Mouse (Mus musculus) gastrocnemius, adult 18-20 months (tissue): ENCODE data around the gene 4930558K02Rik. TPM values are rescaled to one million over a fixed set of nuclear protein-coding genes. Genes with fewer than 3 reads are reported as not detected.

Experiments
- DNase-seq: peaks from one replicate; pipeline ENCODE4 v3.0.0; 2021; ENCODE audit warnings: low spot score
- total RNA-seq, 2 experiments: library from RNA; stranded (reverse); gene quantifications; 2 replicates each; pipeline ENCODE4 v1.2.3; 2021

The 4930558K02Rik gene
- total RNA-seq, 2 experiments from 2014 or later: not detected

DNA sequence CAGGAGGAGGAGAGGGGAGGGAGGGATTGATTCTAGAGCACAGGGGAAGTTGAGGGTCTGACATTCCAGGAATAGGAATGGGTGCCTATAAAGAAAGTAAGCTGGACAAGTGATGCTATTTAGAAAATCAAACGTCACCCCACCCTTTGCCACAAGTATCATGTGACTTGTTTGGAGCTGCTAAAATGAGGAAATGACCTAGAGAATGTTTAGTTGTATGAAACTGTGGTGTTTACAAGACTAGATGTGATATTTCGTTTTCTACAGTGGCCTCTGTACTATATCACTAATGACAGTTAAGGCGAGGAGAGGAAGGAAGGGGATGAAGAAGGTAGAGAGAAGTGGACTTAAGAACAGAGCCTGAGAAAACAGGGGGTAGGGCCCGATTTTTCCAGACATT, 19.3 kb upstream of the 4930558K02Rik start:
- no peak for DNase-seq

- no peak for DNase-seq
These were observed 13.0 kb upstream of the 4930558K02Rik start for GRCm38 (mm10) chr1:161992389-161992788.

DNA sequence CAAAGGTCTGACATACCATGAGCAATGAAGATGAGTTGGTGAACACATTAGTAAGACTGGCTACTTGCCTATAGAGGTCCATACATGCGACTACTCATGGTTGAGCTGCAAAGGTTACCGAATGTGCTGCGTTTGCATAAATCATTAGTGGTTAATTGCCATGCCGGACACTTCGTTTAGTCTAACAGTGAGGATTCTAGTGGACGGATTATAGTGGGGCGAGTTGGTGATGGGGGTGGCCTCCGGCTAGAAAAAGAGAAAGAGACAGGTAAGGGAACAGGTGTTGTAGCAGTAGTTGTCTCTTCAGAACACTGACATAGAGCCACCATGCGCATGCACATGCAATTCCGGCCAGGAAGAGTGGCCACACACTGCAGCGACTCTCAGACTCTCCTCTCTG, 12.4 kb upstream of the 4930558K02Rik start:
- no peak for DNase-seq

DNA sequence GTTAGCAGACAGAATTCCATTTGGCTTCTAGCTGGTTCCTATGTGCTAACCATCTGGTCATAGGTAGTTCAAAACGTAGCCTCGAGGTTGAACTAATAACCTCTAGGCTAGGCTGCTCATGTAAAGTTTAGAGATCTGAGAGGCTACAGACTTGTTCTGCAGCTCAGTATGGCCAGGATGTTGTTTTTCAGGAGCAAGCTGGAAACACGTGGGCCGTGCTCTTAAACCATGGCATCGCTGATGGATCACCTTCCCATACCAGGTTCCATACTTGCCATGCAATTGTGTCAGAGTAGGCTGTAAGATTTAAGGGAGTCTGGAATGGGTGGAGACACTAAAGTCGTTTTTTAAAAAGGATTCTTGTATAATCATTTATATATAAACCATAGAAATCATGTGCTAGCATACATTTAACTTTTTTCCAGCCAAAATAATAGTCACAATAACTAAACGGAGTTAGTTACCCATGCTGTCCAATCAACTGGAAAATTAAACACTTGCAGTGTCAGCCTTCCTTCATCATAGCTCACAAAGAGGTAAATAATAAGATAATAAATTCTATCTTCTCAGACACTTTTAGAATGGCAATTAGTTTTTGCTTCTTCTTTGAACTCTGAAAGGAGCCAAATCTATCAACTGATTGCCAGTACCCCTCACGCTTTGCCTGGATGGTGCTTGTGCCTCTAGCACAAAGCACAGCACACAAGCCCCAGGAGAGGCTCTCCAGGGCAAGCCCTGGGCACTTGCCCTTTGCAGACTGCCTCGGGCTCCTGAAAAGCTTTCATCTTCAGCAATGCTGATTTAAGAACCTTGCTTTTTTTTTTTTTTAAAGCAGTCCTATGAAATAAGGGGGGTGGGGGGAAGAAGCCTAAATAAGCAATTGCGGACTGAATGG, 11.5 kb upstream of the 4930558K02Rik start:
- DNase-seq: no peak

DNA sequence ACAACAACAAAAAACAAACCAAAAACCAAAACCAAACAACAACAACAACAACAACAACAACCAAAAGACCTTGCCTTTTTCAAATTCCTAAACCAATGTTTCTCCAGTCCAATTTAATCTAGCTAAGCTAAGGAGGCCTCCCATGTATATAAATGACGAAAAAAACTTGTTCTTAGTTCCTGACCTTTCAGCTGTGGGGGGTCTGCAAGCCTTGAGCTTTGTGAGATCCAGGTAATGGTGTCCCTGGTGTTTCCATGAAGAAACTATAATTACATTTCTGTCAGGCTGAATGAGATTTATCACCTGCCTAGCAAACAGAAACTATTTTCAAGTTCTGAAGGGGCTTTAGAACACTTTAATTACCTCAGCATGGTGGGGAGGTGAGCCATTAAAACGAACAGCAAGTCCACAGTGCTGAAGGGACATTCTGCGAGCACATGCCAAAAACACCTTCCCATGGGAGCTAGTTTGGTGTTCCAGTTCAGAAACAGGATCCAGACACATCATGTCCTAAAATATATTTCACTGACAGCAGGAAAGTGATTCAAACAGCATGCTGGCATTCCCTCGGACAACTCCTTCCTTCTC, 4.6 kb upstream of the 4930558K02Rik start:
- DNase-seq: peak; percentile 91

DNA sequence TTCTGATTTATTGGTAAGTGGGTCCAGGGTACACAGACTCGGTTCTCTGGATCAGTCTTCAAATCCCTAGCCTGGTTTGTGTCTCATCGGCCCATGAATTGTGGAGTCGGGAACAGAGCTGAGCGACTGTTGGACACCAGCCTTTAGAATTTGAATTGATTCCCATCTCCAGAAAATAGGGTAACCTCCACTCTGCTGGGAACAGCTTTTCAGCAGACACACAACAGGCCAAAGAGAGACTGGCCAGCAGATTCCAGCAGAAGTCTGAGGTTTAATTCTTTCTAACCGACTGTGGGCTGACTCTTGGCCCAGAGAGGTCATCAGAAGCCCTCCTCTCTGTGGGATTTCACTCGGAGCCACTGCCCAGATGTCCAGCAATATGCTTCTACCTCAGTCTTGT, 4.0 kb upstream of the 4930558K02Rik start:
- DNase-seq: peak; percentile 50

DNA sequence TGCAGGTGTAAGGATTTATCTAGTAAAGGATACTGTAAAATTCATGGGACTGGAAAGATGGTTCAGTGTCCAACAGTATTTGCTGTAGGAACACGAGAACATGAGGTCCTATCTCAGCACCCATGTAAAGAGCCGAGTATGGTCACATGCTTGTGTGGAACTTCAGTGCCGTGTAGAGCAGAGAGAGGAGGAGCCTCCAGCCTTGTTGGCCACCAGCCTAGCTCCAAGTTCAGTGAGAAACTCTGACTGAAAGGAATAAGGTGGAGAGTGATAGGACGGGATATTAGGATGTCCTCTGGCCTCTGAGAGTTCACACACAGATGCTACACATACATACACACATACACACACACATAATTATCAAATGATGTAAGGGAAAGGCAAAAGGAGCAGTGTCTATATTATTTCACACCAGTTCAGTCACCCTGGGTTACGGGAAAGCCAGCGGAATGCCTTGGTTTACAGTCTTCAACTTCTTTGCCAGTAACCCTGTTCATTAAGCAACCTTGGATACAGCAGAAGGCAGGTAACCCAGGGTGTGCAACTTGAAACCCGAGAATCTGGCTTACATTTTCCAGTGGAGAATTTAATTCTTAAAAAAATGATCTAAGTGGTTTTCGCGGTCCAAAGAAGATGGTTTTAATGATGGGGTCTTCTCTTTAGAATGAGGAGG, 1.3 kb upstream of the 4930558K02Rik start:
- no peak for DNase-seq

DNA sequence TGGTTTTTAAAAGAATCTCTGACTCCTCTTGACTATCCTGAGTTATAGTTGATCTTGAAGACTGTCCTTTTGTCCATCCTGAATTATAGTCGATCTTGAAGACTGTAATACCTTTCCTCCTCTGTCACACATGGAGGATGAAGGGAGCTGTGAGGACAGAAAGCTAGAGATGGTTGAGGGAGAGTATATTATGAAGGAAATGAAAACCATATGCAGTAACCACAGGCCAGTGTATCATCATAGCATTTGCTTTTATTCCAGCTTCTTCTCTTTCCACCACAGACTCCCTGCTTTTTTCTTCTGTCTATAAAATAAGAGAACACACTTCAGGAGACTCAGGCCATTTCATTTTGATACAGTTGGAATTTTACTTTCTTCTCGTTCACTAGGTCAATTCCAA, 610 bp upstream of the 4930558K02Rik start:
- DNase-seq: no peak

DNA sequence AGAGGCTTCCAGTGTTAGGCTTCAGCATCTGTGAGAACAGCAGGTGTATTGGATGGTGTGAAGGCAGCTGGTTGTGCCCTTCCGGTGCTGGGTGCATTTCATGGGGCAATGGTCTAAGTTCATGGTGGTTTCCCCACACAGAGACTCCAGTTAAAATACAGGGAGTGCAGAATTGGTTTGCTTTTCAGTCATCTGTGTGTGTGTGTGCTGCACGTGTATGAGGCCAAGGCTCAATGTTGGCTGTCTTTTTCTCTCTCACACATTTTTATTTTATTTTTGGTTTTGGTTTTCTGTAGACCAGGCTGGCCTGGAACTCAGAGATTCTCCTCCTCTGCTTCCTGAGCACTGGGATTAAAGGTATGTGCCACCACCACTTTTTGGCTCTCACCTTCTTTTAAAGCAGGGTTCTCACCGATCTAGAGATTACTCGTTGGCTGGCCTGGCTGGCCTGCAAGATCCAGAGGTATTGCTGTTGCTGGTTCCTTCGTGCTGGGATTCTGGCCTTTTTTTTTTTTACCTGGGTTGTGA, 1.2 kb downstream of the 4930558K02Rik start:
- DNase-seq: no peak

- peak; percentile 47 for DNase-seq
These were observed 2.1 kb downstream of the 4930558K02Rik start for GRCm38 (mm10) chr1:161977331-161977730.

GRCm38 (mm10) chr1:161976255-161977182, 2.9 kb downstream of the 4930558K02Rik start:
- DNase-seq: peak; percentile 87

- DNase-seq: no peak
These were observed 7.2 kb downstream of the 4930558K02Rik start for GRCm38 (mm10) chr1:161972233-161972632.

GRCm38 (mm10) chr1:161970874-161971273, 8.6 kb downstream of the 4930558K02Rik start:
- no peak for DNase-seq

GRCm38 (mm10) chr1:161968589-161969407, 10.6 kb downstream of the 4930558K02Rik start, which contains the start of gene Pigc:
TSS of gene Pigc (plus strand) at chr1:161969186.
- DNase-seq: peak; percentile 96

GRCm38 (mm10) chr1:161967936-161968335, 11.5 kb downstream of the 4930558K02Rik start:
- no peak for DNase-seq

GRCm38 (mm10) chr1:161962465-161963377, 16.7 kb downstream of the 4930558K02Rik start:
- DNase-seq: no peak

DNA sequence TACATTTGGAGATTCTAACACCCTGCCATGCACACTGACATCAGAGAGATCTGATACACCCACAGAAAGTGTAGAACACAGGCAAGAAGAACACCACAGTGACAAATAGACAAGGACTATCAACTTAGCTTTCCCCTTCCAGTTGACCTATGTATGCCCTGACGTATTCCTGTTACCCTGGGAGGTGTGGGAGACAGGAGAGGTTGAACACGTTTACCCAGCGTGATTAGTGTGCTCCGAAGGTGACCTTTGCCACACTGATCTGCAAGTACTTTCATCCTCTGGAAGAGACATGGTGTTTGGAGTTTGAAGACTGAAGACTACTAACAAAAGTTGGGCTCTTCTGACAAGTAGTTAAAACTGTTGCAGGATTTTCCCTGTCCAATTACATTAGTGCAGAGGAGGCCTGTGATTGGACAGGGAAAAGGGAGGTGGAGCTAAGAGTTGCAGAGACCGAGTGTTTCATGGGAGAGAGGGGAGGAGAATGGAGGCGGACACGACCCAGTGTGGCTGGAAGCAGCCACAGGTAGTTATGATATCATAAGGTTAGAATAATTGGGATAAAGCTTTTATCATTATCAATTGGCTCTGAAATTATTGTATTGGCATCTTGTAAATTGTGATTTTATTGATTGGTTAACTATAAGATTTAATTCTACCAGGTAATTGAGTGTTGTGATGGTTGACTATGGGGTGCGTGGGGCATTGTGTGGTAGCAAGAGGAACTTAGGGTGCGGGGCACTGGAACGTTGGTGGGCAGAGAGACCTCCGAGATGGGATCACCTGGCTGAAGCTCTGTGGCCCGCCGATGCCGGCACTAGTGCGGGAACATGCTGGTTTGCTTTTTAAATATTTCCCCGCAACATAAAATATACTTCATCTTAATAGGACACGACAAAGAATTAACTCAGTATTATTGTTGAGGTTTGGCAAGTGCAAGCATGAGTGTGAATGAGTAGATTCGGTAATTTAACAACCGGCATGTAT, 21.2 kb downstream of the 4930558K02Rik start:
- DNase-seq: no peak

DNA sequence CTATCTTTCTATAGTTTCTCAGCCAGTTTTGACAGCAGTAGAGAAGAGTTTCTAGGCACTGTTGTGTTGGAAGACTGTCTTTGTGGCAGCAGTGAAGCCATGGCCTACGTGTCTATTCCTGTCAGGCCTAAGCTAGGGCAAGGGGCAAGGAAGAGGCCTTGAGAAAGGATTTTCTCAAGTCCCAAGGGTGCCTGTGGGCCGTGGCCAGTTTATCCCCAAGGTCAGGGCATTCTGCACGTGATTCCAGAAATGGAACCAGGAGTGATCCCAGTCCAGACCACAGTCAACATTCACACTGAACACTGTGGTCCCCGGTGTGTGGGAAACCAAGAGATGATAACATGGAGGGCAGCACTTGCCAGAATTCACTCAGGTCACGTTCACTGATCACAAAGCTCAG, 23.6 kb downstream of the 4930558K02Rik start:
- no peak for DNase-seq
